9 mouse cellular contexts compared by ENCODE assay signal in the genomic region with DNA sequence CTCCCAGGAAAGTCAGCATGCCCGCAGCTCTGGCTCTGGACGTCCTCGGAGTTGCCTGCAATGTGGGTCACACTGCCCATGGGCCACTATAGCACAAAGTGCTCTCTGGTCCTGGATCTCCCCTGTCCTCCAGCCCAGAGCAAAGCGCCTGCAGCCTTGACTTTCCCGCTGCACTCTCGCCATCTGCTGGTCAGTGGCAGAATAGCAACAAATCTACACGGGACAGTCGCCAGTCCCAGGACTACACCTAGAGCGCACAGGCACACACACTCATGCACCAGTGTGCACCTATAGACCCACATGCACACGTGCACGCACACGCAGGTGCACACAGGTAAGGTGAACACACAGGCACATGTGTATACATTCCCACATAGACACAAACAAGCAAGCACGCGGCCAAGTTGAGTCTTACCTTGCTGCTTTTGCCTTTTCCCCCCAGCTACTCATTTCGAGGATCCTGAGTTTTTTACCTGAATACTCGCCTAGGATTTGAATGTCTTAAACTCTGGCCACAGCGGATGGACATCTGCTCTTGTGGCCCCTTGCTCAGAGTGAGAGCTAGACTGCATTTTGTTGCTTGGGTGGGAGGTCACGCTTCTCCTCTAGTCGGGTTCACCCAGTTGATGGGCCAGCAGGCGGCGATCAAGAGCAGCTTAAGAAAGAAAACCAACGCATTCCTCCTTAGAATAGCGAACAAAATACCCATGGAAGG. TPM values are rescaled to one million over a fixed set of nuclear protein-coding genes. Genes with fewer than 3 reads are reported as not detected.
DNase-seq lines count a peak whose midpoint lies in the region; ATAC-seq and TF ChIP-seq lines count a peak whose summit lies in the region.
"Had no signal": no experiment of that assay in that cellular context is flagged by ENCODE, and none has a peak within 500 bp of the region (broad histone marks: within the 10 kb centered on the region; RNA-seq: fewer than 3 reads in every experiment).

No protein-coding gene starts in this region.

- peak; percentile 88 for TF ChIP-seq CTCF in Patski (IDR thresholded peaks at IDR 0.05)

- POLR2A ChIA-PET in Patski (lab: Charles Lee), result interaction anchor here (0.6 kb wide), 1 partner anchor 935 kb away, joined by 4 read pairs; no protein-coding TSS in a partner anchor

- no peaks in the 10 kb centered on the region for H3K9me3 ChIP-seq in hindbrain, embryonic 14.5 days (ENCODE audit: control insufficient read depth, low read length)
- H3K9me3 ChIP-seq: liver, embryonic 15.5 days had no signal

- in situ Hi-C loops in Patski (cut with MboI; ENCODE audit: low pct_unique_long_range_greater_than_20kb), result loop anchor here (5.0 kb wide), 1 partner anchor 604 kb away; no protein-coding TSS in a partner anchor

- H3K4me2 ChIP-seq in hindbrain, embryonic 14.5 days (replicated peaks), result peak overlapping the region; percentile 35
- H3K4me2 ChIP-seq: liver, embryonic 15.5 days had no signal

- no peaks in the 10 kb centered on the region for H3K36me3 ChIP-seq in hindbrain, embryonic 14.5 days (replicated peaks; ENCODE audit: control insufficient read depth, insufficient read depth)
- H3K36me3 ChIP-seq: liver, embryonic 15.5 days had no signal

- no peak for DNase-seq in Patski (ENCODE audit: low read depth, low spot score)
- DNase-seq in cerebellum, postnatal 14 days, result peak; percentile 95
- DNase-seq in gastrocnemius, adult 18-20 months (ENCODE audit: low spot score), result peak; percentile 80
- peak; percentile 88 for DNase-seq in hindbrain, embryonic 14.5 days (ENCODE audit: low spot score)
- DNase-seq in layer of hippocampus, postnatal 14 days (ENCODE audit: low spot score in 2 of 2), result peak; percentile 59 to 75
- peak; percentile 82 for DNase-seq in lung, postnatal 14 days
- peak; percentile 82 for DNase-seq in retina, postnatal 1 day
- DNase-seq in urinary bladder, adult 2 months (ENCODE audit: low spot score), result peak; percentile 62

- 0 out of 2 replicates have a peak, but pooled peaks cover 10% of the 10 kb centered on the region for H3K4me1 ChIP-seq in hindbrain, embryonic 14.5 days (replicated peaks; ENCODE audit: control insufficient read depth, insufficient read depth, low read length)
- H3K4me1 ChIP-seq: liver, embryonic 15.5 days had no signal

- no peak overlapping the region for H3K4me3 ChIP-seq in hindbrain, embryonic 14.5 days (replicated peaks; ENCODE audit: low read length)
- H3K4me3 ChIP-seq: liver, embryonic 15.5 days had no signal

- no peak overlapping the region for H3K27ac ChIP-seq in hindbrain, embryonic 14.5 days
- H3K27ac ChIP-seq: liver, embryonic 15.5 days had no signal

- peaks cover 41% of the 10 kb centered on the region for H3K27me3 ChIP-seq in Patski
- H3K27me3 ChIP-seq in hindbrain, embryonic 14.5 days (ENCODE audit: control insufficient read depth, insufficient read depth, low read length), result 0 out of 2 replicates have a peak, but pooled peaks cover 5% of the 10 kb centered on the region
- H3K27me3 ChIP-seq: liver, embryonic 15.5 days had no signal

- CTCF ChIA-PET in Patski (lab: Charles Lee), result interaction anchor here (0.7 to 3.4 kb wide), 13 partner anchors 9 to 605 kb away, joined by 3 to 18 read pairs (median 3); no protein-coding TSS in a partner anchor

- peak; percentile 88 for ATAC-seq in Patski
- peak; percentile 63 for ATAC-seq in hindbrain, embryonic 14.5 days (ENCODE audit: low FRiP score)

- H3K9ac ChIP-seq in hindbrain, embryonic 14.5 days, result no peak overlapping the region
- H3K9ac ChIP-seq: liver, embryonic 15.5 days had no signal

- WGBS in hindbrain, embryonic 14.5 days, result 8% methylated on average over 23 of the region's 23 CpGs

RNA-seq across cellular contexts. Expression of gene 4933402J07Rik, which starts 26.9 kb away (rescaled TPM):
- polyA plus RNA-seq in Patski (2021), result not detected
- total RNA-seq in gastrocnemius, adult 18-20 months (2021), result not detected
- not detected in 2 replicates for polyA plus RNA-seq in hindbrain, embryonic 14.5 days (2014; fragmentation: Nextera tagmentation; extraction: Ambion mirVana)
- not detected for total RNA-seq in layer of hippocampus, postnatal 14 days (2021)
- polyA plus RNA-seq in urinary bladder, adult 2 months (2012; rRNA removed), result not detected in 2 replicates
- polyA plus RNA-seq: liver, embryonic 15.5 days had no signal
